Mouse (Mus musculus) left cerebral cortex, postnatal 14 days (tissue): ENCODE results near the gene Cerkl. TPM values are rescaled to one million over a fixed set of nuclear protein-coding genes. Genes with fewer than 3 reads are reported as not detected.

ENCODE experiments used
- DNase-seq, 2 experiments: peaks; one replicate each; pipeline ENCODE4 v3.0.0; 2021 to 2022; ENCODE audit warnings: low spot score in 2 of 2, mixed read lengths in 1 of 2
- intact Hi-C: fragments of 180-260 bp; cut with DNase I; formaldehyde crosslinking; loops from one replicate; pipeline ENCODE4 v1.15.1; 2025
- total RNA-seq, 2 experiments: library from RNA; stranded (reverse); gene quantifications; 2 replicates each; pipeline ENCODE4 v1.2.3; 2021

The Cerkl gene
- total RNA-seq, 2 experiments from 2014 or later = 2.0 to 3.7 TPM

- DNase-seq = no peak
- intact Hi-C loops = no loop called here
These were observed 77.2 kb downstream of the Cerkl start for GRCm38 (mm10) chr2:79379087-79380041.

- DNase-seq = no peak
- intact Hi-C loops = no loop called here
These were observed 78.1 kb downstream of the Cerkl start for GRCm38 (mm10) chr2:79378346-79379086.

GRCm38 (mm10) chr2:79372486-79373200 is 83.9 kb downstream of the Cerkl start:
- DNase-seq = peak in 1 of 2 experiments; percentile 16

GRCm38 (mm10) chr2:79372154-79372467 is 84.5 kb downstream of the Cerkl start:
- intact Hi-C loops = no loop called here
- DNase-seq = no peak

More at GRCm38 (mm10) chr2:79372486-79373200, 83.9 kb downstream of the Cerkl start:
- intact Hi-C loops = no loop called here

GRCm38 (mm10) chr2:79371326-79372153 is 85.0 kb downstream of the Cerkl start:
- DNase-seq = no peak
- intact Hi-C loops = no loop called here

GRCm38 (mm10) chr2:79370711-79371312 is 85.8 kb downstream of the Cerkl start:
- DNase-seq = no peak
- intact Hi-C loops = loop anchor here (1.0 kb wide), 1 partner anchor 128 kb away; no protein-coding TSS in a partner anchor

- intact Hi-C loops = loop anchor here (1.0 kb wide), 1 partner anchor 129 kb away; no protein-coding TSS in a partner anchor
- no peak for DNase-seq
These were observed 86.7 kb downstream of the Cerkl start for GRCm38 (mm10) chr2:79369905-79370304.

GRCm38 (mm10) chr2:79369061-79369524 is 87.5 kb downstream of the Cerkl start:
- intact Hi-C loops = no loop called here
- no peak for DNase-seq

- DNase-seq = no peak
- intact Hi-C loops = no loop called here
These were observed 87.9 kb downstream of the Cerkl start for GRCm38 (mm10) chr2:79368661-79369060.

- intact Hi-C loops = no loop called here
- no peak for DNase-seq
These were observed 88.8 kb downstream of the Cerkl start for GRCm38 (mm10) chr2:79367451-79368450.

- no peak for DNase-seq
- intact Hi-C loops = no loop called here
These were observed 92.7 kb downstream of the Cerkl start for GRCm38 (mm10) chr2:79363920-79364319.

GRCm38 (mm10) chr2:79362029-79362428 is 94.6 kb downstream of the Cerkl start:
- DNase-seq = peak; percentile 39 to 55
- intact Hi-C loops = no loop called here

GRCm38 (mm10) chr2:79357835-79358234 is 98.8 kb downstream of the Cerkl start:
- intact Hi-C loops = no loop called here
- peak; percentile 28 to 30 for DNase-seq

GRCm38 (mm10) chr2:79354773-79355172 is 101.8 kb downstream of the Cerkl start:
- intact Hi-C loops = no loop called here
- DNase-seq = peak; percentile 9 to 12

- intact Hi-C loops = no loop called here
These were observed 104.3 kb downstream of the Cerkl start for GRCm38 (mm10) chr2:79352100-79352802.

GRCm38 (mm10) chr2:79351179-79352099 is 105.1 kb downstream of the Cerkl start:
- no peak for DNase-seq
- intact Hi-C loops = no loop called here

More at GRCm38 (mm10) chr2:79352100-79352802, 104.3 kb downstream of the Cerkl start:
- DNase-seq = no peak
